Mouse (Mus musculus) hindbrain, embryonic 16.5 days (tissue): ENCODE data around the gene Sirt3. TPM values are rescaled to one million over a fixed set of nuclear protein-coding genes. Genes with fewer than 3 reads are reported as not detected.
"Not testable (repeated sequence)": the region's sequence is repeated elsewhere in the genome, so short reads cannot be mapped to it uniquely, and the experiment has no call there.

Experiments used
- ATAC-seq: fragments of 200-750 bp; cut with Nextera tagmentation; 2 replicates; pipeline ENCODE4 v1.8.0; 2017; ENCODE audit warnings: moderate TSS enrichment, moderate library complexity
- H3K27ac ChIP-seq: fragments of 300-500 bp; sonication (generic); 2 replicates; pipeline ENCODE4 v1.5.1; 2014; ENCODE audit warnings: low read depth, mild to moderate bottlenecking, control low read depth, low read length, moderate library complexity
- H3K27me3 ChIP-seq: fragments of 300-500 bp; sonication (generic); replicated peaks from 2 replicates; pipeline ENCODE4 v1.6.1; 2014; ENCODE audit warnings: low read length; ENCODE audit not compliant: control insufficient read depth, insufficient read depth
- H3K36me3 ChIP-seq: fragments of 300-500 bp; sonication (generic); 2 replicates; pipeline ENCODE4 v1.6.1; 2014; ENCODE audit warnings: mild to moderate bottlenecking, low read length, moderate library complexity, mixed read lengths; ENCODE audit not compliant: control insufficient read depth, insufficient read depth
- H3K4me1 ChIP-seq: fragments of 300-500 bp; sonication (generic); 2 replicates; pipeline ENCODE4 v1.6.1; 2014; ENCODE audit warnings: low read depth, low read length; ENCODE audit not compliant: control insufficient read depth, insufficient read depth
- H3K4me2 ChIP-seq: fragments of 300-500 bp; sonication (generic); 2 replicates; pipeline ENCODE4 v1.6.1; 2014; ENCODE audit warnings: mild to moderate bottlenecking, low read length, control low read depth, moderate library complexity
- H3K4me3 ChIP-seq: fragments of 300-500 bp; sonication (generic); 2 replicates; pipeline ENCODE4 v1.5.1; 2014; ENCODE audit warnings: mild to moderate bottlenecking, low read length, control low read depth, moderate library complexity
- H3K9ac ChIP-seq: fragments of 300-500 bp; sonication (generic); 2 replicates; pipeline ENCODE4 v1.6.1; 2014; ENCODE audit warnings: low read depth, mild to moderate bottlenecking, control low read depth, low read length, moderate library complexity
- H3K9me3 ChIP-seq: fragments of 300-500 bp; sonication (generic); 2 replicates; pipeline ENCODE4 v1.6.1; 2014; ENCODE audit warnings: mild to moderate bottlenecking, low read length, moderate library complexity; ENCODE audit not compliant: control insufficient read depth
- WGBS: fragments of 180-500 bp; shearing (Covaris S2); extraction: QIAGEN DNeasy Blood & Tissue Kit; methylation state at CpG from one replicate; pipeline ENCODE4 v1.1.7; 2014; 5-methylcytosine and 5-hydroxymethylcytosine counted together
- polyA plus RNA-seq: library from polyadenylated mRNA; unstranded; fragments of >200 nt; fragmentation: Nextera tagmentation; extraction: Ambion mirVana; gene quantifications from 2 replicates; pipeline ENCODE4 v1.2.1, GENCODE M21; 2015

The Sirt3 gene
- polyA plus RNA-seq, 1 experiment from 2014 or later: 70.6 TPM

GRCm38 (mm10) chr7:140900220-140900619 lies 18.1 kb upstream of the Sirt3 start, which contains the start of gene Cox8b:
Gene Cox8b (minus strand): TSS chr7:140900446.
- Histone ChIP-seq H3K4me1 (no peaks in the 10 kb centered on the region), H3K36me3 (peaks cover 22% of the 10 kb centered on the region), H3K4me3 (no peak within 1 kb of the TSS), H3K27me3 (no peaks in the 10 kb centered on the region), H3K27ac (no peak within 1 kb of the TSS), H3K9ac (no peak within 1 kb of the TSS), H3K4me2 (no peak within 1 kb of the TSS), H3K9me3 (no peaks in the 10 kb centered on the region)
- 78% methylated on average over 10 of the region's 10 CpGs for WGBS
- no peak for ATAC-seq

GRCm38 (mm10) chr7:140899121-140899520 lies 17.0 kb upstream of the Sirt3 start:
- no peak for ATAC-seq
- Histone ChIP-seq H3K4me1 (no peaks in the 10 kb centered on the region), H3K4me2 (no peak overlapping the region), H3K9ac (no peak overlapping the region), H3K27me3 (no peaks in the 10 kb centered on the region), H3K27ac (no peak overlapping the region), H3K4me3 (no peak overlapping the region), H3K36me3 (peaks cover 29% of the 10 kb centered on the region), H3K9me3 (no peaks in the 10 kb centered on the region)
- 73% methylated on average over 3 of the region's 3 CpGs for WGBS

GRCm38 (mm10) chr7:140897863-140898262 lies 15.8 kb upstream of the Sirt3 start:
- Histone ChIP-seq H3K27ac (no peak overlapping the region), H3K4me1 (no peaks in the 10 kb centered on the region), H3K4me2 (no peak overlapping the region), H3K27me3 (no peaks in the 10 kb centered on the region), H3K36me3 (peaks cover 35% of the 10 kb centered on the region), H3K4me3 (no peak overlapping the region), H3K9me3 (no peaks in the 10 kb centered on the region), H3K9ac (no peak overlapping the region)
- WGBS: 88% methylated on average over 7 of the region's 7 CpGs
- no peak for ATAC-seq

DNA sequence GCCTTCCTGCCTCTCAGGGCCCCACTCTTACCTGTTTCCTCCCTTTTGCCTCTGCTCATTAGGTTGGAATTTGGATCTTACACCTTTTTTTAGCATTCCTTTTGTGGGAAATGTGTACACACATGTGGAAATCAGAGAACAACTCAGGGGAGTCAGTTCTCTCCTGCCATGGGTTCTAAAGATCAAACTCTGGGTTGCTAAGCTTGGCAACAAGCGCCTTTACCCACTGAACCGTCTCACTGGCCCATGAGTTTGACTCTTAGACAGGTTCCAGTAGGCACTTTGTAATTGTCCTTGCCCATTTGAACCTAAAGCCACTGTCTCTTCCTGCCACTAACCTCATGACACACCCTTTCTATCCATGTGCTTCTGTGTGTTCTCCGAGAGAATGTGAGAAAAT lies 12.5 kb upstream of the Sirt3 start:
- H3K27ac ChIP-seq: no peak overlapping the region
- H3K9me3 ChIP-seq: no peaks in the 10 kb centered on the region

DNA sequence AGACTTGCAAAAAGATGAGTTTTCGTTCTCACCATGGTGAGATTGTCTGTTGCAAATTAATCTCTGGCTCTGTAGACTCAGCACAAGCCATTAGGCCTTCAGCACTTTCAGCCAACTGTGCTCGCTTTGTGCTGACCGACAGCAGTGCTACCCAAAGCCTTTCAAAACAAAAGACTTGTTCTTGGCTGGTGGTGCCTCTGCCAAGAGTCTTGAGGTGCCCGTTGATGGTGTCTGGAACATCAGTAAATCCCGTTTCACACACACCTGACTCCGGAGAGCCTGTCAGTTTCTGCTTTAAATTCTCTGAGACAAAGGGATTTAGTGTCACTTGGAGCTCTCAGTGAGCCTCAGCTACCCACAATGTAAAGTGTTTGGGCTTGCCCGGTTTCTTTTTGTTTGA lies 11.9 kb upstream of the Sirt3 start:
- no peak overlapping the region for H3K27ac ChIP-seq
- H3K4me2 ChIP-seq: no peak overlapping the region
- H3K4me3 ChIP-seq: no peak overlapping the region
- no peaks in the 10 kb centered on the region for H3K27me3 ChIP-seq
- H3K36me3 ChIP-seq: peaks cover 53% of the 10 kb centered on the region
- WGBS: 87% methylated on average over 7 of the region's 7 CpGs
- no peaks in the 10 kb centered on the region for H3K9me3 ChIP-seq
- no peak overlapping the region for H3K9ac ChIP-seq
- H3K4me1 ChIP-seq: no peaks in the 10 kb centered on the region
- ATAC-seq: no peak

More for the DNA sequence above, 12.5 kb upstream of the Sirt3 start:
- 96% methylated on average over 3 of the region's 3 CpGs for WGBS
- no peaks in the 10 kb centered on the region for H3K4me1 ChIP-seq
- H3K4me2 ChIP-seq: no peak overlapping the region
- ATAC-seq: no peak
- H3K9ac ChIP-seq: no peak overlapping the region
- H3K27me3 ChIP-seq: no peaks in the 10 kb centered on the region
- peaks cover 51% of the 10 kb centered on the region for H3K36me3 ChIP-seq
- H3K4me3 ChIP-seq: no peak overlapping the region

DNA sequence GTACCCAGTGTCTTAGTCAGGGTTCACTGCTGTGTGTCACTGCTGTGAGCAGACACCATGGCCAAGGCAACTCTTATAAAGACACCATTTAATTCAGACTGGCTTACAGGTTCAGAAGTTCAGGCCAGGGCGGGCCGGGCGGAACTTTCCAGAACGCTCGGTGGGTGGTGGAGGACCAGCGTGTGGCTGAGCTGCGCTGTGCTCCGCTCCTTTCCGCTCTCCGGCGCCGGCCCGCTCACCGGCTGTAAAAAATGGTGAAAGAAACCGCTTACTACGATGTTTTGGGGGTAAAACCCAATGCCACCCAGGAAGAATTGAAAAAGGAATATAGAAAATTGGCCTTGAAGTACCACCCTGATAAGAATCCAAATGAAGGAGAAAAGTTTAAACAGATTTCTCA lies 8.5 kb upstream of the Sirt3 start:
- WGBS: 97% methylated on average over 16 of the region's 16 CpGs
- H3K9ac ChIP-seq, H3K4me2 ChIP-seq, ATAC-seq, H3K27me3 ChIP-seq, H3K27ac ChIP-seq, H3K9me3 ChIP-seq, H3K4me1 ChIP-seq, H3K4me3 ChIP-seq: not testable (repeated sequence)
- peaks cover 52% of the 10 kb centered on the region for H3K36me3 ChIP-seq

GRCm38 (mm10) chr7:140882469-140882803 lies 327 bp upstream of the Sirt3 start:
- WGBS: under 1% methylated on average over 12 of the region's 12 CpGs

DNA sequence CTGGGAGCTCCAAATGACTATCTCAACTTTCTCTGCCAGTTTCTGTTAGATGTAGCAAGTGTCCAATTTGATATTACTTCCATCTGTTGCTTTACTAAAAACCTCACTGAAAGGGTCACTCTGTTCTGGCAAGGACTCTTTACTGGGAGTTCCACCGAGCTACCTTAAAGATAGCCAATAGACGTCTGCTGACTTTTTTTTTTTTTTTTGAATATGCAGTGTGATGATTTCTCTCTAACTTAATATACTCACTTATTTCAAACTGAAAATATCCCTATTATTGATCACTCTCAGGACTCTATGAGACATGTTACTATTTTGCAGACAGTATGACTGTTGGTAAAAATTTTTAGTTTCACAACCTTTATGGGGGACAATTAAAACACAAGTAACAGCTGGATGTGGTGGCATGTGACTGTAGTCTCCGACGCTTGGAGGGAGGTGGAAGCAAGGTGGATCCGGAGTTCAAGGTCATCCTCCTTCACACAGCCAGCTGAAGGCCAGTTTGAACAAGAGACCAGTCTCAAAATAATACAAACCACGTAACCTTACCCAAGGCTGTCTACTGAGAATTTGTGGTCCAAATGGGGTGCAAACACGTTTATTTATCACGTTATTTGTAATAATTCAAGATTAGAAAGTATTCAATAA lies 1.1 kb downstream of the Sirt3 start:
- H3K9me3 ChIP-seq: no peaks in the 10 kb centered on the region
- 22% methylated on average over 8 of the region's 8 CpGs for WGBS
- no peak for ATAC-seq
- no peaks in the 10 kb centered on the region for H3K27me3 ChIP-seq
- H3K27ac ChIP-seq: peak overlapping the region; percentile 74
- H3K4me1 ChIP-seq: peaks cover 13% of the 10 kb centered on the region
- peak overlapping the region; percentile 99 for H3K4me3 ChIP-seq
- H3K9ac ChIP-seq: peak overlapping the region; percentile 93
- H3K4me2 ChIP-seq: peak overlapping the region; percentile 79
- H3K36me3 ChIP-seq: peaks cover 7% of the 10 kb centered on the region; the same call in 1 of the 2 replicates

More at GRCm38 (mm10) chr7:140882469-140882803, 327 bp upstream of the Sirt3 start:
- Histone ChIP-seq H3K27ac (peak overlapping the region; percentile 74), H3K4me2 (peak overlapping the region; percentile 79), H3K4me3 (peak overlapping the region; percentile 99), H3K27me3 (no peaks in the 10 kb centered on the region), H3K9me3 (no peaks in the 10 kb centered on the region), H3K9ac (peak overlapping the region; percentile 93), H3K36me3 (peaks cover 10% of the 10 kb centered on the region), H3K4me1 (peaks cover 13% of the 10 kb centered on the region)
- ATAC-seq: peak; percentile 74; the same call in 1 of the 2 replicates

DNA sequence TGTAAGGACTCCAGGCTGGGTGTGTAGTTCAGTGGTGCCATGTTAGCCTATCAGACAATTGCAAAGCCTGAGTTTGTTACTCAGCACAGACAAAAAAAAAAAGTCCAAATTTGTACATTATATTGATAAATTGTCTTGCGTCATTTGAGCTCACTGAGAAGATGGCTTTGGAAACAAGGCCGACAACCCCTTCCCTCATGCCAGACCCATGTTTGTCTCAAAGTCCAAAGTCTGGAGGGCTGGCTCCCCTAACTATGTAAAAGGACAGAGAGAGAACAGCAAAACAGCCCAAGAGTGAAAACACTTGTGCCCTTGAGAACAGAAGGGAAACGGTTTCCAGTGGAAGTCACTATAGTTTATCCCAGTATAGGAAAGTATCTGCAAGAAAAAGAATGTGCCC lies 1.7 kb downstream of the Sirt3 start:
- ATAC-seq: no peak
- Histone ChIP-seq H3K27ac (no peak overlapping the region), H3K27me3 (no peaks in the 10 kb centered on the region), H3K4me2 (no peak overlapping the region; the same call in 1 of the 2 replicates), H3K9ac (no peak overlapping the region), H3K9me3 (no peaks in the 10 kb centered on the region), H3K4me1 (peaks cover 13% of the 10 kb centered on the region), H3K4me3 (no peak overlapping the region), H3K36me3 (peaks cover 8% of the 10 kb centered on the region; the same call in 1 of the 2 replicates)
- 91% methylated on average over 3 of the region's 3 CpGs for WGBS
